Mouse (Mus musculus): ENCODE data around the gene Mettl14. TPM values are rescaled to one million over a fixed set of nuclear protein-coding genes. Genes with fewer than 3 reads are reported as not detected.
"Not testable (repeated sequence)": the region's sequence is repeated elsewhere in the genome, so short reads cannot be mapped to it uniquely, and the experiment has no call there.

The Mettl14 gene
- polyA plus RNA-seq, 1 experiment from 2014 or later: 26.9 TPM

DNA sequence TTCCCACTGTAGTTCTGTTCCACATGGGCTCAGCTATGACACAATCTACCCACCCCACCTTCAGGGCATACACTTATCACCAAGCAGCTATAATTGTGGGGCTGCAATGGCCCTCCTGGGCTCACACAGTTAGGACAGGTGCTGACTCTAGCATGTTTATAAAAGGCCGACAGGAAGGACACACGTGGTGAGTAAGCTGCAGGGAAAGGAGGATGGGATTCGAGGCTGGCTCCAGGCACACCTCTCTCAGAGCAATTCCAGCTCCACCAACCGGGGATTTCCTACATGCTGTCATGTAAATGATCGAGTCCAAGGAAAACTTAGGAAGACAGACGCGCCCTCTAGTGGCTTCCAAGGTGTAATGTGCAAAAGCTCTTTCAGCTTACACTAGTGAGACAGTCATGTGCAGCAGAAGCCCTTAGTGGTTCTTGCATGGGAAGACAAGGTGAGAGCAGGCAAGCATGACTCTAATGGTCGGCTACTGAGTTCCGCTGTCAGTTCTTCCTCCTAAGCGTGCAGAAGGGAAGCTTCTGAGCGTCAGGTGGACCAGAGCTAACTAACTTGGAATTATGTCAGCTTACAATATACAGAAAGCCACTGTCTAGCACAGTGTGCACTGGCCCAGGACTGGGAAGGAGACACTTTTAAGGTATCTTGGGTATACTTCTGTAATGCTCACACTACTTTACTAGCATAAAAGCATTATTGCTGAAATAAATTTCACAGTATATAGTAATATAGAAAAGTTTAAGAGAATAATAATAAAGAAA lies 14.0 kb downstream of the Mettl14 start:
- Histone ChIP-seq H3K27me3 (ENCODE audit: control insufficient read depth, insufficient read depth, low read length) (no peaks in the 10 kb centered on the region), H3K27ac (replicated peaks; ENCODE audit: low read depth, low read length) (no peak overlapping the region), H3K9me3 (ENCODE audit: control insufficient read depth, low read length) (no peaks in the 10 kb centered on the region), H3K4me2 (ENCODE audit: low read depth, severe bottlenecking) (no peak overlapping the region), H3K36me3 (ENCODE audit: control insufficient read depth, insufficient read depth, low read length) (peaks cover 5% of the 10 kb centered on the region), H3K9ac (ENCODE audit: low read length) (no peak overlapping the region), H3K4me1 (ENCODE audit: control insufficient read depth, insufficient read depth, low read length) (no peaks in the 10 kb centered on the region), H3K4me3 (ENCODE audit: low read depth, low read length) (no peak overlapping the region)
- peak; percentile 72 for DNase-seq (ENCODE audit: low spot score)
- ATAC-seq (ENCODE audit: insufficient number of reproducible peaks, low FRiP score, low TSS enrichment, low read depth): peak; percentile 65; the same call in 1 of the 2 replicates
- 36% methylated on average over 11 of the region's 11 CpGs for WGBS

DNA sequence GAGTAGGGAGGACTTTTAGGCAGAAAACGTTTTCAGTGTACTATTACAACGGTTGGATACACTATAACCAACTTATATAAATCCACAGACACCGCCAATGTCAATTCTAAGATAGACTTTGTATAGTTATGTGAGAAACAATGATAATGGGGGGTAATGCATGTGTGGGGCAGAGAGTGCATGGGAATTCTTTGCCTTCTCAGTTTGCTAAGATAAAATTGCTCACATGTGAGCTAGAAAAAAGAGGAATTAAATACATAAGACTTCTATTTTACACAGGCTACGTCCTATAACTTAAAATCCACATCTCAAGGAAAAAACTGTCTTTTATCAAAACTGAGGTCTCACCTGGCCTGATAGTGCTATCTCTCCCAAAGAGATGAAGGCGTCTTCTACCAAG lies 15.0 kb downstream of the Mettl14 start:
- DNase-seq (ENCODE audit: low spot score) (no peak), ATAC-seq (ENCODE audit: insufficient number of reproducible peaks, low FRiP score, low TSS enrichment, low read depth) (no peak)
- Histone ChIP-seq H3K27me3 (ENCODE audit: control insufficient read depth, insufficient read depth, low read length) (no peaks in the 10 kb centered on the region), H3K36me3 (ENCODE audit: control insufficient read depth, insufficient read depth, low read length) (peaks cover 5% of the 10 kb centered on the region), H3K27ac (replicated peaks; ENCODE audit: low read depth, low read length) (no peak overlapping the region), H3K4me2 (ENCODE audit: low read depth, severe bottlenecking) (no peak overlapping the region), H3K4me1 (ENCODE audit: control insufficient read depth, insufficient read depth, low read length) (no peaks in the 10 kb centered on the region), H3K9me3 (ENCODE audit: control insufficient read depth, low read length) (no peaks in the 10 kb centered on the region), H3K4me3 (ENCODE audit: low read depth, low read length) (no peak overlapping the region), H3K9ac (ENCODE audit: low read length) (no peak overlapping the region)
- 91% methylated on average over 5 of the region's 5 CpGs for WGBS

DNA sequence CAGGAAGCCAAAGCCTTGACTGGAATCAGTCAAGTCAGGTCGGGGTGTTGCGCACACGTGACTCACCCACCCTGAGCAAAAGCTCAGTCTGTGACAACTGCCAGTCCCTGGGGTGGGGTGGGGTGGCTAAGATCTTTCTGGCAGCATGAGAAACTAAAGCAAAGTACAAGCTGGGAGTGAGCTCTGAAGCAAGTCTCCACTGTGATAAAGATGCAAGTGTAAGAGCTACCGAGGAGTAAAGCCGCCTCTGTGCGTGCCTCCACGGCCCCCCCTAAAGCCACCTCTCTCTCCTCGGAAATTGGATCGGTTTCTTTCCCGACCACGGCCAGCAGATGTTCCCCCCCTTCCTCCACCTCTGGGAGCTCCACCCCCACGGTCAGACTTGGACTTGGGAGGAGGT lies 16.7 kb downstream of the Mettl14 start:
- 88% methylated on average over 12 of the region's 12 CpGs for WGBS
- Histone ChIP-seq H3K9ac (ENCODE audit: low read length) (no peak overlapping the region), H3K27ac (replicated peaks; ENCODE audit: low read depth, low read length) (no peak overlapping the region), H3K4me1 (ENCODE audit: control insufficient read depth, insufficient read depth, low read length) (no peaks in the 10 kb centered on the region), H3K27me3 (ENCODE audit: control insufficient read depth, insufficient read depth, low read length) (no peaks in the 10 kb centered on the region), H3K9me3 (ENCODE audit: control insufficient read depth, low read length) (no peaks in the 10 kb centered on the region), H3K4me3 (ENCODE audit: low read depth, low read length) (no peak overlapping the region), H3K4me2 (ENCODE audit: low read depth, severe bottlenecking) (no peak overlapping the region), H3K36me3 (ENCODE audit: control insufficient read depth, insufficient read depth, low read length) (peaks cover 5% of the 10 kb centered on the region)
- DNase-seq (ENCODE audit: low spot score): no peak
- ATAC-seq (ENCODE audit: insufficient number of reproducible peaks, low FRiP score, low TSS enrichment, low read depth): no peak

DNA sequence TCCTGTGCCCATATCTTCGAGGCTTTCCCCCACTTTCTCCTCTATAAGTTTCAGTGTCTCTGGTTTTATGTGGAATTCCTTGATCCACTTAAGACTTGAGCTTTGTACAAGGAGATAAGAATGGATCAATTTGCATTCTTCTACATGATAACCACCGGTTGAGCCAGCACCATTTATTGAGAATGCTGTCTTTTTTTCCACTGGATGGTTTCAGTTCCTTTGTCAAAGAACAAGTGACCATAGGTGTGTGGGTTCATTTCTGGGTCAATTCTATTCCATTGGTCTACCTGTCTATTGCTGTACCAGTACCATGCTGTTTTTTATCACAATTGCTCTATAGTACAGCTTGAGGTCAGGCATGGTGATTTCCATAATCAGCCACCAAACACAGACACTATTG lies 19.1 kb downstream of the Mettl14 start:
- ATAC-seq (ENCODE audit: insufficient number of reproducible peaks, low FRiP score, low TSS enrichment, low read depth); H3K27me3 ChIP-seq (ENCODE audit: control insufficient read depth, insufficient read depth, low read length); H3K4me3 ChIP-seq (ENCODE audit: low read depth, low read length); H3K9ac ChIP-seq (ENCODE audit: low read length); DNase-seq (ENCODE audit: low spot score); H3K9me3 ChIP-seq (ENCODE audit: control insufficient read depth, low read length); H3K27ac ChIP-seq (replicated peaks; ENCODE audit: low read depth, low read length); H3K36me3 ChIP-seq (ENCODE audit: control insufficient read depth, insufficient read depth, low read length); H3K4me1 ChIP-seq (ENCODE audit: control insufficient read depth, insufficient read depth, low read length); H3K4me2 ChIP-seq (ENCODE audit: low read depth, severe bottlenecking): not testable (repeated sequence)
- 88% methylated on average over 2 of the region's 2 CpGs for WGBS

DNA sequence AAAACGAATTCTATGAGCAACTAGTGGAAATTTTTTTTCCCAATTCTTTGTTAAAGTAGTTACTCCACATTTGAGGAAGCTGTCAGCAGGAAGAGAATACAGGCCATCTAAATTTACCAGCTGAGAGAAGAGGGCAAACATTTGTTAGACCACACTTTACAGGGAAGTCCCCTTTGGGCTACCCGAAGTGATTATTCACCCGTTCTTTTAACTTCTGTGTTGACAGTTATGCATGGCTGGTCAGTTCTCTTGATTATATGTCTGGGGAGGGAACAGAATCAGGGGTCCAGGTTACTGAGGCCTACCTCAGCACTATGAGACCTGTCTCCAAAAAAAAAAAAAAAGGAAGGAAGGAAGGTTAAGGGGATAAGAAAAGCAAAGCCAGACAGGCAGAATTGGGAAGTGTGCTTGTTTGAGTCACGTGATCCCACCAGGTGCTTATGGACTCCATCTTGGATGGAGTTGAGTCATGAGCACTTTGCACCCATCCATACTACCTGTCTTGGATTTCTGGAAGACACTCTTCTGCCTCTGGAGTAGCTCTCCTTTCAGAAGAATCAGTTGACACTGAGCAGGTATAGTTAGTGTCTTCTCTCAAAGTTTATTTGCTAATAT lies 29.4 kb downstream of the Mettl14 start:
- ATAC-seq (ENCODE audit: insufficient number of reproducible peaks, low FRiP score, low TSS enrichment, low read depth) (no peak), DNase-seq (ENCODE audit: low spot score) (no peak)
- no peak overlapping the region for H3K9ac ChIP-seq (ENCODE audit: low read length)
- H3K36me3 ChIP-seq (ENCODE audit: control insufficient read depth, insufficient read depth, low read length): no peaks in the 10 kb centered on the region
- no peaks in the 10 kb centered on the region for H3K9me3 ChIP-seq (ENCODE audit: control insufficient read depth, low read length)
- 85% methylated on average over 4 of the region's 4 CpGs for WGBS
- H3K27ac ChIP-seq (replicated peaks; ENCODE audit: low read depth, low read length): no peak overlapping the region
- no peaks in the 10 kb centered on the region for H3K27me3 ChIP-seq (ENCODE audit: control insufficient read depth, insufficient read depth, low read length)
- no peaks in the 10 kb centered on the region for H3K4me1 ChIP-seq (ENCODE audit: control insufficient read depth, insufficient read depth, low read length)
- H3K4me3 ChIP-seq (ENCODE audit: low read depth, low read length): no peak overlapping the region
- H3K4me2 ChIP-seq (ENCODE audit: low read depth, severe bottlenecking): no peak overlapping the region

DNA sequence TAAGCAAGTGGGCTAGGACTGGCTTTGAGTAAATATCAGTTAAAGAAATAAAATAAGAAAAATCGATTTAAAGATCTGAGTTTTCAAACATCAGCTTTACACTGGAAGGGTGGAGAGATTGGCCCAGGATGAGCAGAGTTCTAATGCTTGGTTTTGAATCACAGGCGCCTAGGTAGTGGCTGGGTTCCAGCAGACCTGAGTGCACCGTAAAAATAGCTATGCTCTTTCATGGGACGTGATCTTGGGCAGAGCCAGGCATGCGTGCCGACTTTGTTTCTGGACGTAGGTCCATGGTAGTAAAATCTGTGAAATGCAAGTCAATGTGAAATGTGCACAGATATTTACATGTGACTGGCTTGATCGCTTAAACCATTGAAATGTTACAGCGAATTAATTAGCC lies 31.5 kb downstream of the Mettl14 start:
- Histone ChIP-seq H3K9ac (ENCODE audit: low read length) (no peak overlapping the region), H3K36me3 (ENCODE audit: control insufficient read depth, insufficient read depth, low read length) (no peaks in the 10 kb centered on the region), H3K27me3 (ENCODE audit: control insufficient read depth, insufficient read depth, low read length) (no peaks in the 10 kb centered on the region), H3K4me2 (ENCODE audit: low read depth, severe bottlenecking) (no peak overlapping the region), H3K9me3 (ENCODE audit: control insufficient read depth, low read length) (no peaks in the 10 kb centered on the region), H3K27ac (replicated peaks; ENCODE audit: low read depth, low read length) (no peak overlapping the region), H3K4me1 (ENCODE audit: control insufficient read depth, insufficient read depth, low read length) (no peaks in the 10 kb centered on the region), H3K4me3 (ENCODE audit: low read depth, low read length) (no peak overlapping the region)
- no peak for ATAC-seq (ENCODE audit: insufficient number of reproducible peaks, low FRiP score, low TSS enrichment, low read depth)
- DNase-seq (ENCODE audit: low spot score): no peak
- WGBS: 93% methylated on average over 9 of the region's 9 CpGs

DNA sequence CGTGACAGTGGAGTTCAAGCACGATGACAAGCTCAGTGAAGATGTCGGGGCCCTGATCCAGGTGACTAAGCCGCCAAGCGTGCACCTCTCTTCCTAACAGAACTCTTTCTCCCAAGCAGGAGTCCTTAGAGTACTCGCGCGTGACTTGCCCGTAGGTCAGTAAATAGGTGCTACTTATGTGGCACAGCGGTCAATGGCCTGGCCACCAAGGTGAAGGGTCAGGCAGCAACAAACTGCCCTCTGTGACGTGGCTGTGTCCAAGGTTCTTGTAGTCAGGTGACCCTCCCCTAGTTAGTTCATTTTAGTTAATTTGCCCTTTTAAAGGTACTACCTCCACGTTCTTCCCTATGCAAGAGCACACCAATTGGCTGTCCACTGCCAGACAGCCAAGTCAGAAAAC lies 32.2 kb downstream of the Mettl14 start:
- Histone ChIP-seq H3K4me3 (ENCODE audit: low read depth, low read length) (no peak overlapping the region), H3K4me2 (ENCODE audit: low read depth, severe bottlenecking) (no peak overlapping the region), H3K9ac (ENCODE audit: low read length) (no peak overlapping the region), H3K9me3 (ENCODE audit: control insufficient read depth, low read length) (no peaks in the 10 kb centered on the region), H3K4me1 (ENCODE audit: control insufficient read depth, insufficient read depth, low read length) (no peaks in the 10 kb centered on the region), H3K27ac (replicated peaks; ENCODE audit: low read depth, low read length) (no peak overlapping the region), H3K36me3 (ENCODE audit: control insufficient read depth, insufficient read depth, low read length) (no peaks in the 10 kb centered on the region), H3K27me3 (ENCODE audit: control insufficient read depth, insufficient read depth, low read length) (no peaks in the 10 kb centered on the region)
- DNase-seq (ENCODE audit: low spot score) (no peak), ATAC-seq (ENCODE audit: insufficient number of reproducible peaks, low FRiP score, low TSS enrichment, low read depth) (no peak)
- 93% methylated on average over 12 of the region's 12 CpGs for WGBS

DNA sequence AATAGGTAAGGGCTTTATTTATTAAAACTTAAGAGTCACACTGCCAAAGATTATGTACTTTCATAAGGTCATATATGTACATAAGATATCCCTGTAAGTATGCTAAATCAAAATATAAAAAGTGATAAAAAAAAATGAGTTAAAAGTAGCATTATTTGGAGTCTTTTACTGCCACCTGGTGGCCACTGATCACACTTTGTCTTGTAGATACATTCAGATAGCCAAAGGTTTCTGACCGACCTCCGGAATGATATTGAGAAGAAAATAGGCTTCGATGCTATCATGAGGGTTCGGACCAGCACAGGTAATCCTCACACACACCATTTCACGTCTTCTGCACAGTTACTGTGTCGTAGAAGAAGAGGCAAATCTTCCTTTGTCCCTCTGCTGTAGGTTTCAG lies 32.7 kb downstream of the Mettl14 start:
- no peak overlapping the region for H3K27ac ChIP-seq (replicated peaks; ENCODE audit: low read depth, low read length)
- WGBS: 70% methylated on average over 6 of the region's 6 CpGs
- H3K4me2 ChIP-seq (ENCODE audit: low read depth, severe bottlenecking): no peak overlapping the region
- H3K4me3 ChIP-seq (ENCODE audit: low read depth, low read length): no peak overlapping the region
- H3K27me3 ChIP-seq (ENCODE audit: control insufficient read depth, insufficient read depth, low read length): no peaks in the 10 kb centered on the region
- H3K36me3 ChIP-seq (ENCODE audit: control insufficient read depth, insufficient read depth, low read length): no peaks in the 10 kb centered on the region
- ATAC-seq (ENCODE audit: insufficient number of reproducible peaks, low FRiP score, low TSS enrichment, low read depth) (no peak), DNase-seq (ENCODE audit: low spot score) (peak; percentile 69)
- no peak overlapping the region for H3K9ac ChIP-seq (ENCODE audit: low read length)
- no peaks in the 10 kb centered on the region for H3K9me3 ChIP-seq (ENCODE audit: control insufficient read depth, low read length)
- H3K4me1 ChIP-seq (ENCODE audit: control insufficient read depth, insufficient read depth, low read length): no peaks in the 10 kb centered on the region

All from limb, embryonic 11.5 days (tissue).